Mouse (Mus musculus): Measurements from ENCODE around the gene Bmp2k. TPM values are rescaled to one million over a fixed set of nuclear protein-coding genes. Genes with fewer than 3 reads are reported as not detected.

Gene Bmp2k
- polyA plus RNA-seq, 1 experiment from 2014 or later = 15.7 TPM

DNA sequence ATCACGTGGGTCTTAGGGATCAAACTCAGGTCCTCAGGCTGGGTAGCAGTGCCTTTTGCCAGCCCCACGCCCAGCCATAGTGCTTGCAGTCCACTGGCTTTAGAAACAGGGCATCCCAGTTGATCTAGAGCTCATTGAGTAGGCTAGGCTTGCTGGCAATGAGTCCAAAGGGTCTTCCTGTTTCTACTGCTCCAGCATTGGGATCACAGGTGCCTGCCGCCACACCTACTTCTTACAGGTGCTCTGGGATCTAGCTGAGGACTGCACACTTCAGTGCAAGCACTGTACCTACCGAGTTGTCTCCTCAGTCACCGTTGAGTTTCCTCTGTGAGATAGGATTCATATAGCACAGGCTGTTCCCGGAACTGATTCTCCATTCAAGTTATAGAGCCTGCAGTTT lies 34.3 kb downstream of the Bmp2k start:
- Histone ChIP-seq H3K27ac (ENCODE audit: low read depth) (no peak overlapping the region), H3K36me3 (ENCODE audit: control insufficient read depth, insufficient read depth, low read length) (peaks cover 16% of the 10 kb centered on the region; the same call in 1 of the 2 replicates), H3K27me3 (replicated peaks; ENCODE audit: control insufficient read depth, insufficient read depth, low read length) (no peaks in the 10 kb centered on the region), H3K9ac (ENCODE audit: low read length) (no peak overlapping the region), H3K4me1 (replicated peaks; ENCODE audit: control insufficient read depth, insufficient read depth, low read length) (no peaks in the 10 kb centered on the region), H3K4me3 (ENCODE audit: low read depth, low read length) (no peak overlapping the region), H3K9me3 (ENCODE audit: control insufficient read depth, low read length) (no peaks in the 10 kb centered on the region), H3K4me2 (ENCODE audit: low read length) (no peak overlapping the region)
- 91% methylated on average over 6 of the region's 6 CpGs for WGBS
- DNase-seq (ENCODE audit: low spot score) (no peak), ATAC-seq (replicated peaks; ENCODE audit: low FRiP score, low TSS enrichment, low read depth) (no peak)

DNA sequence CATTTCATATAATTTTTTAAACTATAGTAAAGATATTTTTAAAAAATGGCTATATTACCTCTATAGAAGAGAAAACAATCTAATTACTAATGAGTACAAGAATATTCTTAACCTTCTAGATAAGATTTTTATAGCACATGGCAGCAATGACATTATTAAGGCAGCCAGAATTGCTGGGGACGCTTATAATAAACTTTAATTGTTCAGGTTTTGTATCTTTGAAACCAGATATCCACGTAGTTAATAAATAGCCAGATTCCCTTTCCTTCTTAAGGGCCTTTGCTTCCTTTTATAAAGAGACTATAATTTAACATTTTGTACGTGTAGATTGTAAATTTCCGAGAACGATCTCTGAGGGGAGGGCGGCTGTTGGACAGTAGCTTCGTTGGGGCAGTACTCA lies 47.8 kb downstream of the Bmp2k start:
- H3K9me3 ChIP-seq (ENCODE audit: control insufficient read depth, low read length) = no peaks in the 10 kb centered on the region
- no peak overlapping the region for H3K27ac ChIP-seq (ENCODE audit: low read depth)
- H3K4me2 ChIP-seq (ENCODE audit: low read length) = no peak overlapping the region
- 64% methylated on average over 7 of the region's 7 CpGs for WGBS
- H3K27me3 ChIP-seq (replicated peaks; ENCODE audit: control insufficient read depth, insufficient read depth, low read length) = no peaks in the 10 kb centered on the region
- no peak overlapping the region for H3K9ac ChIP-seq (ENCODE audit: low read length)
- no peaks in the 10 kb centered on the region for H3K4me1 ChIP-seq (replicated peaks; ENCODE audit: control insufficient read depth, insufficient read depth, low read length)
- DNase-seq (ENCODE audit: low spot score) (peak; percentile 50), ATAC-seq (replicated peaks; ENCODE audit: low FRiP score, low TSS enrichment, low read depth) (no peak)
- peaks cover 22% of the 10 kb centered on the region; the same call in 1 of the 2 replicates for H3K36me3 ChIP-seq (ENCODE audit: control insufficient read depth, insufficient read depth, low read length)
- H3K4me3 ChIP-seq (ENCODE audit: low read depth, low read length) = no peak overlapping the region

DNA sequence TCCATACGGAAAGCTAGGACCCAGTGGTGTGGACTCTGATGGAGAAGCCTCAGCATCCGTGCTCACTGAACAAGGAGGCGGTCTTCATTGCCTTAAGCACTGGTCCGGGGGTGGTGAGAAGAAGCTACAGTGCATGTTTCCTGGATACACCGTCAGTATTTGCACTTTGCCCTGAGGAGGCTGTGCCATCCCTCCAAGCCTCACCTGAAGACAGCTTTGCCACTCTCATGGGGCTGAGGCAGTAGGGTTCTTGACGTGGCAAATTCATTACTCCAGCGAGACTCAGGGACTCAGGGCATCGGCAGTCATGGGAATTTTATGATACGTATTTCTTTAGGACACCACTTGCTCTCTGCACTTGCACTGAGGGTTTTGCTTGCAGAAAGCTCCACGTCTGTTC lies 49.2 kb downstream of the Bmp2k start:
- WGBS = 91% methylated on average over 10 of the region's 10 CpGs
- no peaks in the 10 kb centered on the region for H3K9me3 ChIP-seq (ENCODE audit: control insufficient read depth, low read length)
- H3K27me3 ChIP-seq (replicated peaks; ENCODE audit: control insufficient read depth, insufficient read depth, low read length) = no peaks in the 10 kb centered on the region
- no peak overlapping the region for H3K27ac ChIP-seq (ENCODE audit: low read depth)
- H3K4me3 ChIP-seq (ENCODE audit: low read depth, low read length) = no peak overlapping the region
- no peak for DNase-seq (ENCODE audit: low spot score)
- H3K36me3 ChIP-seq (ENCODE audit: control insufficient read depth, insufficient read depth, low read length) = peaks cover 18% of the 10 kb centered on the region; the same call in 1 of the 2 replicates
- ATAC-seq (replicated peaks; ENCODE audit: low FRiP score, low TSS enrichment, low read depth) = 0 out of 2 replicates have a peak, but pooled peaks have one; percentile 32
- H3K4me2 ChIP-seq (ENCODE audit: low read length) = no peak overlapping the region
- no peak overlapping the region for H3K9ac ChIP-seq (ENCODE audit: low read length)
- H3K4me1 ChIP-seq (replicated peaks; ENCODE audit: control insufficient read depth, insufficient read depth, low read length) = no peaks in the 10 kb centered on the region

DNA sequence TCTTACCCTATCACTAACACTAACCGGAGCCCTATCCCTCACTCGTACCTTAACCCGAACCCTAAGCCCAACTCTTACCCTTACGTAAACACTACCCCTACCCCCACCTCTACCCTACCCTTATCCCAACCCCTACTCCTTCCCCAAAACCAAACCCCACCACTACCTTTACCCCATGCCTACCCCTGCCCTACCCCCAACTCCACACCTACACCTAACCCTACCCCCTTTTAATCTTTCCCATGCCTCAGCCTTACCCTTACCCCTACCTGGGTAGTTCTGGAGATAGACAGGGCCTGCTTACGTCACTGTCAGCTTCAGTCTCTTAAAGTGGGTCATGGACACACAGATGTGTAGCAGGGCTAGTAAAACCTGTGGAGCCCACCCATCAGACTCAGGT lies 51.4 kb downstream of the Bmp2k start:
- Histone ChIP-seq H3K36me3 (ENCODE audit: control insufficient read depth, insufficient read depth, low read length) (peaks cover 25% of the 10 kb centered on the region), H3K9me3 (ENCODE audit: control insufficient read depth, low read length) (no peaks in the 10 kb centered on the region), H3K4me3 (ENCODE audit: low read depth, low read length) (no peak overlapping the region), H3K4me1 (replicated peaks; ENCODE audit: control insufficient read depth, insufficient read depth, low read length) (no peaks in the 10 kb centered on the region), H3K4me2 (ENCODE audit: low read length) (no peak overlapping the region), H3K27me3 (replicated peaks; ENCODE audit: control insufficient read depth, insufficient read depth, low read length) (no peaks in the 10 kb centered on the region), H3K9ac (ENCODE audit: low read length) (no peak overlapping the region), H3K27ac (ENCODE audit: low read depth) (no peak overlapping the region)
- 90% methylated on average over 5 of the region's 5 CpGs for WGBS
- no peak for ATAC-seq (replicated peaks; ENCODE audit: low FRiP score, low TSS enrichment, low read depth)
- no peak for DNase-seq (ENCODE audit: low spot score)

DNA sequence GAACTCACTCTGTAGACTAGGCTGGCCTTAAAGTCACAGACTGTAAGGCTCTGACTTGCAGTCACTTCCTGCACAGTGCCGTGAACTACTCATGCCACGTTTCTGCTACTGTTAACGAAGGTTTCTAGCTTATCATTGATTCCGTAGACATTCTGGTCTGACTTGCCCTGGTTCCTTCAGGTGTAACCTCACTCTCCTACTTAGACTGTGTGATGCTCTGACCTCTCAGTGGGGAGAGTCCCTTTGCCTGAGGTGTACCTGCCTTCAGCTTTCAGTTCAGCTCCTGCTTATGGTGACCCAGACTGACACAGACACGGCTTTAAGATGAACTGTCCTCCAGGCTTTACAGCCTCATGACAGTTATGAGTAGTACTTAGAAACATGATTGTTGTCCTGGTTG lies 56.7 kb downstream of the Bmp2k start:
- peak; percentile 46 for DNase-seq (ENCODE audit: low spot score)
- Histone ChIP-seq H3K4me3 (ENCODE audit: low read depth, low read length) (no peak overlapping the region), H3K9me3 (ENCODE audit: control insufficient read depth, low read length) (no peaks in the 10 kb centered on the region), H3K27ac (ENCODE audit: low read depth) (no peak overlapping the region), H3K4me1 (replicated peaks; ENCODE audit: control insufficient read depth, insufficient read depth, low read length) (0 out of 2 replicates have a peak, but pooled peaks cover 5% of the 10 kb centered on the region), H3K4me2 (ENCODE audit: low read length) (no peak overlapping the region), H3K36me3 (ENCODE audit: control insufficient read depth, insufficient read depth, low read length) (peaks cover 20% of the 10 kb centered on the region), H3K27me3 (replicated peaks; ENCODE audit: control insufficient read depth, insufficient read depth, low read length) (no peaks in the 10 kb centered on the region), H3K9ac (ENCODE audit: low read length) (no peak overlapping the region)
- ATAC-seq (replicated peaks; ENCODE audit: low FRiP score, low TSS enrichment, low read depth) = no peak
- WGBS = 86% methylated on average over 5 of the region's 5 CpGs

DNA sequence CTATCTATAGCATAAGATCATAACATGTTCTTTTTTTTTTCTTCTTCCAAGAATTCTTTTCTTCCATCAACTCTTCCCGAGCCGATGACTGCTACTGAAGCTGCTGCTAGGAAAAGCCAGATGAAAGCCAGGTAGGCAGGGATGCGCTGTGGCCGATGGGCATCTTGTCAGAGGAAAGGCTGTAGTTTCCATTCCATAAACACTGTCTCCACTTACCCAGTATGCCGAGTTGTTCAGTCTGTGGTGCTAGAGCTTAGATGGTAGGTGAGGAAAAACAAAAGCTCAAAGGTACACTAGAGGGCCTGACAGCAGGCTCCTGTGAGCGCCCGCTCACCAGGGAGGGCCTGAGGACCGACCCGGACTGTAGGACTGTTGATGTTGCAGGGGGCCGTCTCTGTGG lies 57.3 kb downstream of the Bmp2k start:
- Histone ChIP-seq H3K9ac (ENCODE audit: low read length) (no peak overlapping the region), H3K27ac (ENCODE audit: low read depth) (no peak overlapping the region), H3K4me3 (ENCODE audit: low read depth, low read length) (no peak overlapping the region), H3K36me3 (ENCODE audit: control insufficient read depth, insufficient read depth, low read length) (peaks cover 20% of the 10 kb centered on the region), H3K4me1 (replicated peaks; ENCODE audit: control insufficient read depth, insufficient read depth, low read length) (0 out of 2 replicates have a peak, but pooled peaks cover 5% of the 10 kb centered on the region), H3K4me2 (ENCODE audit: low read length) (no peak overlapping the region), H3K27me3 (replicated peaks; ENCODE audit: control insufficient read depth, insufficient read depth, low read length) (no peaks in the 10 kb centered on the region), H3K9me3 (ENCODE audit: control insufficient read depth, low read length) (no peaks in the 10 kb centered on the region)
- DNase-seq (ENCODE audit: low spot score) = peak; percentile 32
- ATAC-seq (replicated peaks; ENCODE audit: low FRiP score, low TSS enrichment, low read depth) = no peak
- WGBS = 76% methylated on average over 10 of the region's 10 CpGs

DNA sequence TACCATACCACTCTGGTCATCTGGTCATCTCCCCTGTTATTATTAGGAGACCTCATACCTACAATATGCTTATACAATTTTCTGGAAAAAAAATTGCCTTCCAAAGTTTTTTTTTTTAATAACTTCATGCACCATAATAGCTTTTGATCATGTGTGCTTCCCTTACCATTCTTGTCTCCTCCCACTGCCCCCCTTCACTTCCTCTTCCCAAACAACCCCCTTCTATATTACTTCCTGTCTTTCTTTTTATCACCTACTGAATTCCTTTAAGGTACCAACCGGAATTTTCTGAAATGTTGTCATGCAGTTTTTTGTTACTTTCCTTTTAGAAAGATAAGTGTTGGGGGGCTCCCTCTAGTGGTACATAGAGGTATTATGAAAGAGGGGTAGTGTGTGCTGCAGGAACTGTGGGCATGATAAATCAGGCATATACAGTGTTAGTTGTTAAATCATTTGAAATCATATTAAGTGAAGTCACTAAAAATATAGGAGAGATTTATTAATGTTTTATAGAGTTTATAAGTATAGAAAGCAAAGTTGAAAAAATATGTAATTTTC lies 58.1 kb downstream of the Bmp2k start:
- 0 out of 2 replicates have a peak, but pooled peaks cover 5% of the 10 kb centered on the region for H3K4me1 ChIP-seq (replicated peaks; ENCODE audit: control insufficient read depth, insufficient read depth, low read length)
- no peak overlapping the region for H3K9ac ChIP-seq (ENCODE audit: low read length)
- peak; percentile 51 for DNase-seq (ENCODE audit: low spot score)
- whole genome bisulfite sequencing = 5% methylated on average over 1 of the region's 1 CpGs
- no peak overlapping the region for H3K27ac ChIP-seq (ENCODE audit: low read depth)
- no peak for ATAC-seq (replicated peaks; ENCODE audit: low FRiP score, low TSS enrichment, low read depth)
- peaks cover 20% of the 10 kb centered on the region for H3K36me3 ChIP-seq (ENCODE audit: control insufficient read depth, insufficient read depth, low read length)
- no peaks in the 10 kb centered on the region for H3K27me3 ChIP-seq (replicated peaks; ENCODE audit: control insufficient read depth, insufficient read depth, low read length)
- no peak overlapping the region for H3K4me3 ChIP-seq (ENCODE audit: low read depth, low read length)
- no peaks in the 10 kb centered on the region for H3K9me3 ChIP-seq (ENCODE audit: control insufficient read depth, low read length)
- no peak overlapping the region for H3K4me2 ChIP-seq (ENCODE audit: low read length)

DNA sequence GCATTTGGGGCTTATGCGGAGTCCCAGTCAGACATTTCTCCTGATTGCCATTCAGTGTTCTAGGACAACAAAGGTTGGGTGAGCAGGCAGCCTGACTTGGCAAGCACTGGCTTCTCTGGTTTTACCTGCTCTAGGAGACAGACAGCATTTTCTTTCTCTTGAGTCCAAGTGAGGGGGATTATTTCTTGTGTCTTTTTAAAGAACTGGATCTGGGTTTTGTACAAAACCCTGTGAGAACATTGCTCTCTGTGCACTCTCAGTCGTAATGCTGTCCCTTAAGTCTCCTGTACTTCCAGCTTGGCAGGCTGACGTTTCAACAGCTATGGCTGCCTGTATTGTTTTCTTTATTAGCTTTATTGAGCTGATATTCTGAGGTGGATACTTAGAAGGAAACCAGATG lies 58.9 kb downstream of the Bmp2k start:
- 65% methylated on average over 3 of the region's 3 CpGs for WGBS
- Histone ChIP-seq H3K36me3 (ENCODE audit: control insufficient read depth, insufficient read depth, low read length) (peaks cover 24% of the 10 kb centered on the region), H3K4me3 (ENCODE audit: low read depth, low read length) (no peak overlapping the region), H3K27me3 (replicated peaks; ENCODE audit: control insufficient read depth, insufficient read depth, low read length) (no peaks in the 10 kb centered on the region), H3K9ac (ENCODE audit: low read length) (no peak overlapping the region), H3K4me1 (replicated peaks; ENCODE audit: control insufficient read depth, insufficient read depth, low read length) (0 out of 2 replicates have a peak, but pooled peaks cover 5% of the 10 kb centered on the region), H3K4me2 (ENCODE audit: low read length) (no peak overlapping the region), H3K27ac (ENCODE audit: low read depth) (no peak overlapping the region), H3K9me3 (ENCODE audit: control insufficient read depth, low read length) (no peaks in the 10 kb centered on the region)
- DNase-seq (ENCODE audit: low spot score) = peak; percentile 46
- ATAC-seq (replicated peaks; ENCODE audit: low FRiP score, low TSS enrichment, low read depth) = 0 out of 2 replicates have a peak, but pooled peaks have one; percentile 9

DNA sequence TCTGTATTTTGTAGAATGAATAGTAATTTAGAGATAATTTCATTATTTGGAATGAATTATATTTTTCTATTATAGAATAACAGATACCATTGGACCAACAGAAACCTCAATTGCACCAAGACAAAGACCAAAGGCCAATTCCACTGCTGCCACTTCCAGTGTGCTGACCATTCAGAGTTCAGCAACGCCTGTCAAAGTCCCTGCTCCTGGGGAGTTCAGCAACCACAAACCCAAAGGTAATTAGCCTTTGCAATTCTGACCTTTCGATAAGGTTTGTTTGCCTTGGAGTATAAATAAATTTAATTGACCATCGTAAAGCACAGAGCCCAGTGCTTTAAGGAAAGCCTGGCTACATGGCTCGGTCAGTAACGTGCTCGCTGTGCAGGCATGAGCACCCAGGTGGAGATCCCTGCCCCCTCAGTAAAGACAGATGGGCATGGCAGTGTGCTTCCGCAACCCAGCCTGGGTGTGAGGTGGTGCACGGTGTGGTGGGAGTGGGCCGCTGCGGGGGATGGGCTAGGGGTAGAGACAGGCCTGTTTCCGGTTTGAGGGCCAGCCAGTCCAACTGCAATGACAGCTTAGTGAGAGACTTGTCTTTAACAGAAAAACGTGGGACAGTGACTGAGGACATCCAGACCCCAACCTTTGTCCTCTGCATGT lies 59.4 kb downstream of the Bmp2k start:
- 41% methylated on average over 12 of the region's 12 CpGs for WGBS
- H3K9me3 ChIP-seq (ENCODE audit: control insufficient read depth, low read length) = no peaks in the 10 kb centered on the region
- H3K4me1 ChIP-seq (replicated peaks; ENCODE audit: control insufficient read depth, insufficient read depth, low read length) = 0 out of 2 replicates have a peak, but pooled peaks cover 5% of the 10 kb centered on the region
- H3K9ac ChIP-seq (ENCODE audit: low read length) = no peak overlapping the region
- H3K4me3 ChIP-seq (ENCODE audit: low read depth, low read length) = no peak overlapping the region
- ATAC-seq (replicated peaks; ENCODE audit: low FRiP score, low TSS enrichment, low read depth) (peak; percentile 88), DNase-seq (ENCODE audit: low spot score) (peak; percentile 61)
- peaks cover 24% of the 10 kb centered on the region for H3K36me3 ChIP-seq (ENCODE audit: control insufficient read depth, insufficient read depth, low read length)
- H3K27me3 ChIP-seq (replicated peaks; ENCODE audit: control insufficient read depth, insufficient read depth, low read length) = no peaks in the 10 kb centered on the region
- no peak overlapping the region for H3K4me2 ChIP-seq (ENCODE audit: low read length)
- H3K27ac ChIP-seq (ENCODE audit: low read depth) = no peak overlapping the region; the same call in 1 of the 2 replicates
